Mouse (Mus musculus): ENCODE data around the gene Klhl29. TPM values are rescaled to one million over a fixed set of nuclear protein-coding genes. Genes with fewer than 3 reads are reported as not detected.

Gene Klhl29
- total and polyA plus RNA-seq, 3 experiments: not detected

- TF ChIP-seq USF1 (IDR thresholded peaks at IDR 0.05; ENCODE audit: low read depth, low read length) (no peak), BHLHE40 (IDR thresholded peaks at IDR 0.05; ENCODE audit: borderline replicate concordance, low read depth, low read length) (no peak)
These were observed 67.6 kb downstream of the Klhl29 start (continued) for GRCm38 (mm10) chr12:5307923-5308322.

GRCm38 (mm10) chr12:5305466-5305865 is 70.0 kb downstream of the Klhl29 start:
- no peak for DNase-seq (ENCODE audit: low read depth, low spot score)
- TF ChIP-seq MAFK (IDR thresholded peaks at IDR 0.05; ENCODE audit: borderline replicate concordance, low read depth, low read length) (no peak), SIN3A (IDR thresholded peaks at IDR 0.05; ENCODE audit: low read length) (no peak), RCOR1 (IDR thresholded peaks at IDR 0.05; ENCODE audit: low read depth, low read length) (no peak), JUND (IDR thresholded peaks at IDR 0.05; ENCODE audit: low read depth, low read length) (no peak), GABPA (IDR thresholded peaks at IDR 0.05; ENCODE audit: low read depth, low read length) (no peak), POLR2A (IDR thresholded peaks at IDR 0.05; ENCODE audit: control insufficient read depth in 1 of 2, insufficient read depth in 1 of 2, low read depth in 1 of 2, low read length in 2 of 2, poor library complexity in 1 of 2) (no peak), USF2 (IDR thresholded peaks at IDR 0.05; ENCODE audit: borderline replicate concordance in 1 of 2, insufficient read depth in 1 of 2, low read depth in 1 of 2, low read length in 2 of 2) (no peak), ZNF384 (IDR thresholded peaks at IDR 0.05; ENCODE audit: low read depth, low read length) (no peak), HCFC1 (IDR thresholded peaks at IDR 0.05; ENCODE audit: low read depth, low read length) (no peak), MYC (IDR thresholded peaks at IDR 0.05; ENCODE audit: low read depth, low read length) (no peak), MEF2A (IDR thresholded peaks at IDR 0.05; ENCODE audit: extremely low read depth, insufficient replicate concordance, low read depth, low read length, poor library complexity, severe bottlenecking) (no peak)
- Histone ChIP-seq H3K36me3 (ENCODE audit: control insufficient read depth in 1 of 2, insufficient read depth in 2 of 2, low read length in 2 of 2) (no peaks in the 10 kb centered on the region), H3K9ac (ENCODE audit: control insufficient read depth, low read depth, low read length, poor library complexity, severe bottlenecking) (no peak overlapping the region), H3K9me3 (replicated peaks; ENCODE audit: insufficient read depth, low read length) (no peaks in the 10 kb centered on the region), H3K27me3 (ENCODE audit: control insufficient read depth in 1 of 2, insufficient read depth in 2 of 2, low read length in 2 of 2) (no peaks in the 10 kb centered on the region), H3K4me1 (ENCODE audit: control insufficient read depth in 1 of 2, insufficient read depth in 2 of 2, low read length in 2 of 2) (no peaks in the 10 kb centered on the region), H3K4me3 (ENCODE audit: control insufficient read depth in 1 of 2, insufficient read depth in 1 of 2, low read depth in 2 of 2, low read length in 2 of 2) (no peak overlapping the region), H3K27ac (ENCODE audit: control insufficient read depth, low read depth, low read length) (no peak overlapping the region), H3K79me2 (ENCODE audit: control insufficient read depth, insufficient read depth, low read length, poor library complexity) (no peaks in the 10 kb centered on the region)

GRCm38 (mm10) chr12:5303912-5304311 is 71.6 kb downstream of the Klhl29 start:
- H3K9me3 ChIP-seq (replicated peaks; ENCODE audit: insufficient read depth, low read length): no peaks in the 10 kb centered on the region
- H3K27me3 ChIP-seq (ENCODE audit: control insufficient read depth in 1 of 2, insufficient read depth in 2 of 2, low read length in 2 of 2): no peaks in the 10 kb centered on the region
- TF ChIP-seq USF1 (IDR thresholded peaks at IDR 0.05; ENCODE audit: low read depth, low read length): no peak
- TF ChIP-seq SIN3A (IDR thresholded peaks at IDR 0.05; ENCODE audit: low read length): no peak
- TF ChIP-seq EP300 (IDR thresholded peaks at IDR 0.05; ENCODE audit: low read depth in 1 of 2, low read length in 2 of 2): no peak
- no peak for TF ChIP-seq CHD1 (IDR thresholded peaks at IDR 0.05; ENCODE audit: low read depth, low read length)
- no peak for TF ChIP-seq ZC3H11A (IDR thresholded peaks at IDR 0.05; ENCODE audit: low read depth, low read length)
- no peak for TF ChIP-seq TBP (IDR thresholded peaks at IDR 0.05; ENCODE audit: low read depth, low read length)
- TF ChIP-seq UBTF (IDR thresholded peaks at IDR 0.05; ENCODE audit: borderline replicate concordance, insufficient read depth, low read depth, low read length): no peak
- no peak for TF ChIP-seq ELF1 (IDR thresholded peaks at IDR 0.05; ENCODE audit: low read depth, low read length)
- no peak for TF ChIP-seq ZMIZ1 (IDR thresholded peaks at IDR 0.05; ENCODE audit: low read depth, low read length)
- TF ChIP-seq CHD2 (IDR thresholded peaks at IDR 0.05; ENCODE audit: low read length): no peak
- no peak for TF ChIP-seq KAT2A (conservative IDR thresholded peaks at IDR 0.05; ENCODE audit: low read depth, low read length)
- no peak for TF ChIP-seq ZKSCAN1 (IDR thresholded peaks at IDR 0.05; ENCODE audit: low read depth, low read length)
- TF ChIP-seq NELFE (IDR thresholded peaks at IDR 0.05; ENCODE audit: low read depth, low read length): no peak
- TF ChIP-seq POLR2A (IDR thresholded peaks at IDR 0.05; ENCODE audit: control insufficient read depth in 1 of 2, insufficient read depth in 1 of 2, low read depth in 1 of 2, low read length in 2 of 2, poor library complexity in 1 of 2): no peak
- no peak for TF ChIP-seq NRF1 (IDR thresholded peaks at IDR 0.05; ENCODE audit: insufficient read depth, low read depth, low read length, poor library complexity, severe bottlenecking)
- no peak for TF ChIP-seq MYB (IDR thresholded peaks at IDR 0.05; ENCODE audit: low read depth, low read length)
- no peak for TF ChIP-seq GABPA (IDR thresholded peaks at IDR 0.05; ENCODE audit: low read depth, low read length)
- no peak for TF ChIP-seq USF2 (IDR thresholded peaks at IDR 0.05; ENCODE audit: borderline replicate concordance in 1 of 2, insufficient read depth in 1 of 2, low read depth in 1 of 2, low read length in 2 of 2)
- no peak for TF ChIP-seq TAL1 (IDR thresholded peaks at IDR 0.05; ENCODE audit: low read length)
- TF ChIP-seq ZNF384 (IDR thresholded peaks at IDR 0.05; ENCODE audit: low read depth, low read length): no peak
- no peaks in the 10 kb centered on the region for H3K36me3 ChIP-seq (ENCODE audit: control insufficient read depth in 1 of 2, insufficient read depth in 2 of 2, low read length in 2 of 2)
- no peak overlapping the region for H3K4me3 ChIP-seq (ENCODE audit: control insufficient read depth in 1 of 2, insufficient read depth in 1 of 2, low read depth in 2 of 2, low read length in 2 of 2)
- no peak overlapping the region for H3K9ac ChIP-seq (ENCODE audit: control insufficient read depth, low read depth, low read length, poor library complexity, severe bottlenecking)
- no peaks in the 10 kb centered on the region for H3K79me2 ChIP-seq (ENCODE audit: control insufficient read depth, insufficient read depth, low read length, poor library complexity)
- H3K4me1 ChIP-seq (ENCODE audit: control insufficient read depth in 1 of 2, insufficient read depth in 2 of 2, low read length in 2 of 2): no peaks in the 10 kb centered on the region
- H3K27ac ChIP-seq (ENCODE audit: control insufficient read depth, low read depth, low read length): no peak overlapping the region
- no peak for DNase-seq (ENCODE audit: low read depth, low spot score)
